Comparison of ENCODE assay signal across 11 mouse cellular contexts in genomic region chr7:13007341-13008092, GRCm38 (mm10). TPM values are rescaled to one million over a fixed set of nuclear protein-coding genes. Genes with fewer than 3 reads are reported as not detected.
A peak's percentile ranks its signal among the peaks of the same experiment; 100 is the strongest.
DNase-seq lines count a peak whose midpoint lies in the region; ATAC-seq and TF ChIP-seq lines count a peak whose summit lies in the region.
"Had no signal": no experiment of that assay in that cellular context is flagged by ENCODE, and none has a peak within 500 bp of the region (broad histone marks: within the 10 kb centered on the region; RNA-seq: fewer than 3 reads in every experiment).

No protein-coding gene starts in this region.

- H3K27me3 ChIP-seq in heart, embryonic 11.5 days (ENCODE audit: control insufficient read depth, insufficient read depth, low read length) = peaks cover 14% of the 10 kb centered on the region
- no peaks in the 10 kb centered on the region for H3K27me3 ChIP-seq in stomach, embryonic 16.5 days (ENCODE audit: control insufficient read depth, insufficient read depth, low read length)
- H3K27me3 ChIP-seq in stomach, postnatal 0 days (ENCODE audit: control insufficient read depth, insufficient read depth, low read length) = no peaks in the 10 kb centered on the region
- H3K27me3 ChIP-seq in limb, embryonic 11.5 days (ENCODE audit: control insufficient read depth, insufficient read depth, low read length) = peaks cover 6% of the 10 kb centered on the region

- H3K9ac ChIP-seq in heart, embryonic 11.5 days (ENCODE audit: low read depth, low read length) = peak overlapping the region; percentile 58; the same call in 1 of the 2 replicates
- peak overlapping the region; percentile 46; the same call in 1 of the 2 replicates for H3K9ac ChIP-seq in stomach, embryonic 16.5 days (ENCODE audit: low read length)
- H3K9ac ChIP-seq in stomach, postnatal 0 days (ENCODE audit: low read length) = no peak overlapping the region
- peak overlapping the region; percentile 17 for H3K9ac ChIP-seq in limb, embryonic 11.5 days (ENCODE audit: low read length)

- H3K4me3 ChIP-seq in heart, embryonic 11.5 days (ENCODE audit: low read depth, low read length) = peak overlapping the region; percentile 19; the same call in 1 of the 2 replicates
- H3K4me3 ChIP-seq in stomach, embryonic 16.5 days (replicated peaks; ENCODE audit: low read length) = no peak overlapping the region
- no peak overlapping the region for H3K4me3 ChIP-seq in stomach, postnatal 0 days (ENCODE audit: low read depth, low read length)
- no peak overlapping the region for H3K4me3 ChIP-seq in limb, embryonic 11.5 days (ENCODE audit: low read depth, low read length)
- H3K4me3 ChIP-seq: erythroblast, embryonic 14.5 days had no signal

- peaks cover 13% of the 10 kb centered on the region; the same call in 1 of the 2 replicates for H3K4me1 ChIP-seq in heart, embryonic 11.5 days (ENCODE audit: control insufficient read depth, insufficient read depth, low read length)
- peaks cover 11% of the 10 kb centered on the region for H3K4me1 ChIP-seq in stomach, embryonic 16.5 days (ENCODE audit: control insufficient read depth, insufficient read depth, low read length)
- no peaks in the 10 kb centered on the region for H3K4me1 ChIP-seq in stomach, postnatal 0 days (replicated peaks; ENCODE audit: control insufficient read depth, insufficient read depth)
- peaks cover 9% of the 10 kb centered on the region; the same call in 1 of the 2 replicates for H3K4me1 ChIP-seq in limb, embryonic 11.5 days (ENCODE audit: control insufficient read depth, insufficient read depth, low read length)

- TF ChIP-seq CTCF in stomach, postnatal 0 days (IDR thresholded peaks at IDR 0.05; ENCODE audit: low read depth) = no peak

- WGBS in heart, embryonic 11.5 days (ENCODE audit: insufficient replicate concordance) = 30% methylated on average over 57 of the region's 57 CpGs
- 57% methylated on average over 57 of the region's 57 CpGs for WGBS in stomach, embryonic 16.5 days
- 63% methylated on average over 57 of the region's 57 CpGs for WGBS in stomach, postnatal 0 days
- 31% methylated on average over 57 of the region's 57 CpGs for WGBS in limb, embryonic 11.5 days

- peak overlapping the region; percentile 44 for H3K4me2 ChIP-seq in heart, embryonic 11.5 days
- no peak overlapping the region for H3K4me2 ChIP-seq in stomach, embryonic 16.5 days (ENCODE audit: low read depth, low read length)
- H3K4me2 ChIP-seq in stomach, postnatal 0 days (replicated peaks; ENCODE audit: low read depth) = no peak overlapping the region
- peak overlapping the region; percentile 22; the same call in 1 of the 2 replicates for H3K4me2 ChIP-seq in limb, embryonic 11.5 days (ENCODE audit: low read depth, severe bottlenecking)

- ATAC-seq in heart, embryonic 11.5 days (replicated peaks; ENCODE audit: insufficient number of reproducible peaks, low FRiP score, low TSS enrichment) = no peak
- no peak for ATAC-seq in stomach, embryonic 16.5 days (ENCODE audit: insufficient read depth, low FRiP score)
- ATAC-seq in stomach, postnatal 0 days (ENCODE audit: low FRiP score, low TSS enrichment) = no peak
- no peak for ATAC-seq in limb, embryonic 11.5 days (ENCODE audit: insufficient number of reproducible peaks, low FRiP score, low TSS enrichment, low read depth)
- ATAC-seq: lung, postnatal 0 days had no signal

- H3K27ac ChIP-seq in heart, embryonic 11.5 days (ENCODE audit: low read depth, low read length) = no peak overlapping the region
- H3K27ac ChIP-seq in stomach, embryonic 16.5 days (ENCODE audit: low read length) = no peak overlapping the region
- no peak overlapping the region for H3K27ac ChIP-seq in stomach, postnatal 0 days (replicated peaks)
- H3K27ac ChIP-seq in limb, embryonic 11.5 days (replicated peaks; ENCODE audit: low read depth, low read length) = no peak overlapping the region

- no peak for TF ChIP-seq EP300 in stomach, postnatal 0 days (optimal IDR thresholded peaks at IDR 0.05)

- H3K9me3 ChIP-seq in heart, embryonic 11.5 days (replicated peaks; ENCODE audit: control insufficient read depth, low read length) = no peaks in the 10 kb centered on the region
- no peaks in the 10 kb centered on the region for H3K9me3 ChIP-seq in stomach, embryonic 16.5 days (replicated peaks; ENCODE audit: control insufficient read depth, low read length)
- no peaks in the 10 kb centered on the region for H3K9me3 ChIP-seq in stomach, postnatal 0 days (ENCODE audit: control insufficient read depth, low read length)
- no peaks in the 10 kb centered on the region for H3K9me3 ChIP-seq in limb, embryonic 11.5 days (ENCODE audit: control insufficient read depth, low read length)

- no peak for DNase-seq in heart, adult 8-10 months (ENCODE audit: low spot score)
- no peak for DNase-seq in stomach, postnatal 0 days (ENCODE audit: low spot score)
- DNase-seq in limb, embryonic 11.5 days (ENCODE audit: low spot score) = no peak
- DNase-seq in MN1 (ENCODE audit: low spot score) = no peak
- no peak for DNase-seq in gastrocnemius, adult 8-10 months (ENCODE audit: low spot score in 2 of 2)
- DNase-seq in adrenal gland, postnatal 25 days = no peak
- DNase-seq: kidney, adult 9 months had no signal

- H3K36me3 ChIP-seq in heart, embryonic 11.5 days (ENCODE audit: control insufficient read depth, insufficient read depth, low read length) = no peaks in the 10 kb centered on the region
- H3K36me3 ChIP-seq in stomach, embryonic 16.5 days (ENCODE audit: control insufficient read depth, insufficient read depth, low read length) = 0 out of 2 replicates have a peak, but pooled peaks cover 12% of the 10 kb centered on the region
- peaks cover 8% of the 10 kb centered on the region for H3K36me3 ChIP-seq in stomach, postnatal 0 days (ENCODE audit: control insufficient read depth, insufficient read depth, low read length)
- peaks cover 5% of the 10 kb centered on the region for H3K36me3 ChIP-seq in limb, embryonic 11.5 days (ENCODE audit: control insufficient read depth, insufficient read depth, low read length)

RNA-seq across cellular contexts. Expression of gene Zbtb45, which starts 2.3 kb away (rescaled TPM):
- polyA plus RNA-seq in heart, embryonic 11.5 days (2014; fragmentation: Nextera tagmentation; extraction: Ambion mirVana) = 13.6 and 16.0 TPM in 2 replicates
- 10 to 100 TPM in 1 of 4 experiments, 1 to 10 TPM in 3; 6.9 to 11.3 (median 7.2) TPM for total RNA-seq in heart, adult 8-10 months (2022)
- polyA plus RNA-seq in stomach, embryonic 16.5 days (2015; fragmentation: Nextera tagmentation; extraction: Ambion mirVana) = 18.4 and 20.2 TPM in 2 replicates
- polyA plus RNA-seq in stomach, postnatal 0 days (2015; fragmentation: Nextera tagmentation; extraction: Ambion mirVana) = 8.5 and 9.5 TPM in 2 replicates
- 30.6 and 31.5 TPM in 2 replicates for polyA plus RNA-seq in limb, embryonic 11.5 days (2014; fragmentation: Nextera tagmentation; extraction: Ambion mirVana)
- total RNA-seq in gastrocnemius, adult 8-10 months (2022) = 1 to 10 TPM; 2.5 to 3.6 (median 2.8) TPM
- total RNA-seq in adrenal gland, postnatal 25 days (2021) = 15.3 and 16.1 TPM in 2 replicates

RNA-seq across cellular contexts. Expression of gene Trim28, which starts 8.6 kb away (rescaled TPM):
- polyA plus RNA-seq in heart, embryonic 11.5 days (2014; fragmentation: Nextera tagmentation; extraction: Ambion mirVana) = 252 and 256 TPM in 2 replicates
- total RNA-seq in heart, adult 8-10 months (2022) = 10 to 100 TPM; 77.8 to 92.6 (median 83.6) TPM
- polyA plus RNA-seq in stomach, embryonic 16.5 days (2015; fragmentation: Nextera tagmentation; extraction: Ambion mirVana) = 122 and 130 TPM in 2 replicates
- polyA plus RNA-seq in stomach, postnatal 0 days (2015; fragmentation: Nextera tagmentation; extraction: Ambion mirVana) = 93.7 and 105 TPM in 2 replicates
- polyA plus RNA-seq in limb, embryonic 11.5 days (2014; fragmentation: Nextera tagmentation; extraction: Ambion mirVana) = 610 and 647 TPM in 2 replicates
- 10 to 100 TPM; 58.7 to 75.7 (median 62.7) TPM for total RNA-seq in gastrocnemius, adult 8-10 months (2022)
- total RNA-seq in adrenal gland, postnatal 25 days (2021) = 273 and 297 TPM in 2 replicates

RNA-seq across cellular contexts. Expression of gene Slc27a5, which starts 9.5 kb away (rescaled TPM):
- polyA plus RNA-seq in heart, embryonic 11.5 days (2014; fragmentation: Nextera tagmentation; extraction: Ambion mirVana) = not detected in 2 replicates
- total RNA-seq in heart, adult 8-10 months (2022) = not detected
- polyA plus RNA-seq in stomach, embryonic 16.5 days (2015; fragmentation: Nextera tagmentation; extraction: Ambion mirVana) = 0.95 and 1.4 TPM in 2 replicates
- 0.13 and 0.25 TPM in 2 replicates for polyA plus RNA-seq in stomach, postnatal 0 days (2015; fragmentation: Nextera tagmentation; extraction: Ambion mirVana)
- polyA plus RNA-seq in limb, embryonic 11.5 days (2014; fragmentation: Nextera tagmentation; extraction: Ambion mirVana) = not detected in 2 replicates
- total RNA-seq in gastrocnemius, adult 8-10 months (2022) = under 1 TPM in 1 of 4 experiments, not detected in 3; 0.16 TPM
- total RNA-seq in adrenal gland, postnatal 25 days (2021) = 6.2 TPM in 1 of 2 replicates, not detected in the other
- polyA plus RNA-seq: erythroblast, embryonic 14.5 days; lung, postnatal 0 days had no signal

RNA-seq across cellular contexts. Expression of gene Chmp2a, which starts 27.1 kb away (rescaled TPM):
- polyA plus RNA-seq in heart, embryonic 11.5 days (2014; fragmentation: Nextera tagmentation; extraction: Ambion mirVana) = 148 and 149 TPM in 2 replicates
- 100 to 1,000 TPM; 142 to 153 (median 147) TPM for total RNA-seq in heart, adult 8-10 months (2022)
- 189 and 190 TPM in 2 replicates for polyA plus RNA-seq in stomach, embryonic 16.5 days (2015; fragmentation: Nextera tagmentation; extraction: Ambion mirVana)
- 271 and 287 TPM in 2 replicates for polyA plus RNA-seq in stomach, postnatal 0 days (2015; fragmentation: Nextera tagmentation; extraction: Ambion mirVana)
- polyA plus RNA-seq in limb, embryonic 11.5 days (2014; fragmentation: Nextera tagmentation; extraction: Ambion mirVana) = 84.2 and 93.8 TPM in 2 replicates
- 100 to 1,000 TPM in 1 of 4 experiments, 10 to 100 TPM in 3; 85.5 to 101 (median 92.9) TPM for total RNA-seq in gastrocnemius, adult 8-10 months (2022)
- 218 and 223 TPM in 2 replicates for total RNA-seq in adrenal gland, postnatal 25 days (2021)

RNA-seq across cellular contexts. Expression of gene Zfp446, which starts 29.9 kb away (rescaled TPM):
- 4.3 and 5.5 TPM in 2 replicates for polyA plus RNA-seq in heart, embryonic 11.5 days (2014; fragmentation: Nextera tagmentation; extraction: Ambion mirVana)
- total RNA-seq in heart, adult 8-10 months (2022) = 1 to 10 TPM; 2.2 to 4.1 (median 3.6) TPM
- polyA plus RNA-seq in stomach, embryonic 16.5 days (2015; fragmentation: Nextera tagmentation; extraction: Ambion mirVana) = 7.2 and 8.9 TPM in 2 replicates
- polyA plus RNA-seq in stomach, postnatal 0 days (2015; fragmentation: Nextera tagmentation; extraction: Ambion mirVana) = 2.1 and 2.5 TPM in 2 replicates
- polyA plus RNA-seq in limb, embryonic 11.5 days (2014; fragmentation: Nextera tagmentation; extraction: Ambion mirVana) = 7.5 and 10.3 TPM in 2 replicates
- 1 to 10 TPM; 1.1 to 2.3 (median 2.2) TPM for total RNA-seq in gastrocnemius, adult 8-10 months (2022)
- 8.0 and 9.0 TPM in 2 replicates for total RNA-seq in adrenal gland, postnatal 25 days (2021)

Comparison
In these comparisons a context has a peak if more than half of its experiments do, and no peak if none do; other contexts are left out.
1. H3K4me2 ChIP-seq: peak in heart, embryonic 11.5 days (single experiment) and limb, embryonic 11.5 days (single experiment); none in stomach, embryonic 16.5 days (single experiment) and stomach, postnatal 0 days (single experiment).